Mouse (Mus musculus) liver, adult 2 months (tissue): ENCODE measurements at regions not wholly inside any gene's neighbourhood (a gene's known extent, or its start where the extent isn't known, plus 50 kb on each side); places are given as distances from the start of the nearest gene placed in this dataset.

Source experiments
- CTCF ChIP-seq: fragments of 200-500 bp; IDR thresholded peaks from 2 replicates; pipeline ENCODE4 v1.5.1; 2011; ENCODE audit warnings: low read depth, low read length, control low read depth
- POLR2A ChIP-seq: fragments of 200-500 bp; IDR thresholded peaks from 2 replicates; pipeline ENCODE4 v1.6.1; 2011; ENCODE audit warnings: low read length, control low read depth; ENCODE audit not compliant: insufficient read depth; ENCODE audit errors: extremely low read depth

DNA sequence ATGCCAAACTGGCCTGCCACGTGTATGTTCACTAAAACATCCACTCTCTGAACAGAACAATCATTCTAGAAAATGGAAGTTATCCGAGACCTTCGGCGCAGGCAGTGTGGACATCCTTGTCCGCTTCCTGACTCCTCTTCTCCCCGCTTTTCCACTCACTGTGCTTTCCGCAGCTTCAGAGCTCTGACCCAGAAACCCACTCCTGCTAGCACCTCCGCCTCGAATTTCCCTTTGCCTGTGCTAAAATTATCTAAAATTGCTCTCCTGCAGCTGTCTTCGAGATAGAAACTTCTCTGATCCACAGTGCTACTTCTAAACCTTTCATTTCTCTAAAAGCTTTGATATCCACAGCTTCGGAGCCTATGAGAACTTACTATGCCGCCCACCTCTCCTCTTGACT, 322.1 kb upstream of the B3galt2 start:
- TF ChIP-seq POLR2A (no peak), CTCF (no peak)
